Mouse (Mus musculus) large intestine, adult 2 months (tissue): ENCODE measurements around the gene Ptges2. TPM values are rescaled to one million over a fixed set of nuclear protein-coding genes. Genes with fewer than 3 reads are reported as not detected.

Experiments used
- DNase-seq: peaks from one replicate; pipeline ENCODE4 v3.0.0-alpha.2; 2012; ENCODE audit warnings: low read depth, low spot score
- WGBS: fragments of 180-500 bp; shearing (Covaris S2); methylation state at CpG from one replicate; pipeline ENCODE4 v1.1.7; 2018; 5-methylcytosine and 5-hydroxymethylcytosine counted together
- polyA plus RNA-seq: library from polyadenylated mRNA; depleted of rRNA; stranded (reverse); fragments of >200 nt; gene quantifications from 2 replicates; pipeline ENCODE4 v1.2.3, GENCODE M21; 2012

The Ptges2 gene
- polyA plus RNA-seq, 1 experiment = 50.3 TPM

- 30% methylated on average over 18 of the region's 18 CpGs for WGBS
- no peak for DNase-seq
Observed at GRCm38 (mm10) chr2:32430701-32431676, 35.3 kb downstream of the Ptges2 start.

GRCm38 (mm10) chr2:32436686-32437372 lies 41.1 kb downstream of the Ptges2 start:
- DNase-seq = no peak
- WGBS = 15% methylated on average over 3 of the region's 3 CpGs

GRCm38 (mm10) chr2:32437612-32438166 lies 42.0 kb downstream of the Ptges2 start:
- WGBS = 58% methylated on average over 2 of the region's 2 CpGs
- DNase-seq = no peak

- 66% methylated on average over 3 of the region's 3 CpGs for WGBS
- DNase-seq = no peak
Observed at GRCm38 (mm10) chr2:32438733-32439132, 43.0 kb downstream of the Ptges2 start.

- 31% methylated on average over 6 of the region's 6 CpGs for WGBS
- DNase-seq = no peak
Observed at GRCm38 (mm10) chr2:32439177-32439576, 43.5 kb downstream of the Ptges2 start.

GRCm38 (mm10) chr2:32440164-32440563 lies 44.5 kb downstream of the Ptges2 start:
- 3% methylated on average over 2 of the region's 2 CpGs for WGBS
- DNase-seq = no peak

- DNase-seq = no peak
- WGBS = 30% methylated on average over 1 of the region's 1 CpGs
Observed at GRCm38 (mm10) chr2:32440632-32441031, 44.9 kb downstream of the Ptges2 start.

- 63% methylated on average over 2 of the region's 2 CpGs for WGBS
- no peak for DNase-seq
Observed at GRCm38 (mm10) chr2:32441550-32441949, 45.9 kb downstream of the Ptges2 start.

- 37% methylated on average over 1 of the region's 1 CpGs for WGBS
- no peak for DNase-seq
Observed at GRCm38 (mm10) chr2:32445535-32445934, 49.8 kb downstream of the Ptges2 start.

- WGBS = 23% methylated on average over 9 of the region's 9 CpGs
- DNase-seq = no peak
Observed at GRCm38 (mm10) chr2:32447264-32447936, 51.7 kb downstream of the Ptges2 start.

- no peak for DNase-seq
- 32% methylated on average over 1 of the region's 1 CpGs for WGBS
Observed at GRCm38 (mm10) chr2:32448480-32448879, 52.8 kb downstream of the Ptges2 start.

GRCm38 (mm10) chr2:32449761-32450754 lies 54.4 kb downstream of the Ptges2 start, which contains the start of gene Naif1:
Gene Naif1 (plus strand): TSS chr2:32450457.
- WGBS = 47% methylated on average over 15 of the region's 15 CpGs
- no peak for DNase-seq

GRCm38 (mm10) chr2:32450881-32451844 lies 55.5 kb downstream of the Ptges2 start, which contains the start of gene Slc25a25:
Gene Slc25a25 (minus strand): TSS chr2:32451445.
- under 1% methylated on average over 103 of the region's 103 CpGs for WGBS
- peak; percentile 87 for DNase-seq

- under 1% methylated on average over 25 of the region's 25 CpGs for whole genome bisulfite sequencing
- DNase-seq = peak; percentile 97
Observed at GRCm38 (mm10) chr2:32451870-32452372, 56.2 kb downstream of the Ptges2 start.

GRCm38 (mm10) chr2:32452441-32452971 lies 56.8 kb downstream of the Ptges2 start:
- no peak for DNase-seq
- WGBS = 86% methylated on average over 16 of the region's 16 CpGs

GRCm38 (mm10) chr2:32453641-32454303 lies 58.1 kb downstream of the Ptges2 start:
- WGBS = 60% methylated on average over 5 of the region's 5 CpGs
- no peak for DNase-seq
